Mouse (Mus musculus): ENCODE measurements around the gene Npas4.

- TF ChIP-seq CTCF (IDR thresholded peaks at IDR 0.05; ENCODE audit: low read depth, low read length), result peak; percentile 67
- no peak for TF ChIP-seq POLR2AphosphoS5 (IDR thresholded peaks at IDR 0.05; ENCODE audit: insufficient replicate concordance, low read depth, low read length)
- no peak for TF ChIP-seq TAL1 (conservative IDR thresholded peaks at IDR 0.05; ENCODE audit: low read depth, low read length)
- TF ChIP-seq GATA1 (IDR thresholded peaks at IDR 0.05; ENCODE audit: borderline replicate concordance, low read length), result no peak
- TF ChIP-seq GATA2 (IDR thresholded peaks at IDR 0.05; ENCODE audit: borderline replicate concordance, low read depth, low read length), result no peak
These were observed 11.7 kb upstream of the Npas4 start for GRCm38 (mm10) chr19:5001666-5002406.
